Mouse (Mus musculus): ENCODE data around the gene Spock2. TPM values are rescaled to one million over a fixed set of nuclear protein-coding genes. Genes with fewer than 3 reads are reported as not detected.
"Not testable (repeated sequence)": the region's sequence is repeated elsewhere in the genome, so short reads cannot be mapped to it uniquely, and the experiment has no call there.

Spock2 gene
- total and polyA plus RNA-seq, 3 experiments: 0.10 to 0.13 TPM; not detected in 1

GRCm38 (mm10) chr10:60173035-60173434, 67.0 kb downstream of the Spock2 start:
- Histone ChIP-seq H3K79me2 (replicated peaks; ENCODE audit: control insufficient read depth, extremely low read depth, insufficient read depth, poor library complexity, severe bottlenecking) (no peaks in the 10 kb centered on the region), H3K4me3 (replicated peaks in 1 of 3; ENCODE audit: low read depth in 2 of 3, low read length in 2 of 3, poor library complexity in 1 of 3) (no peak overlapping the region), H3K9me3 (replicated peaks; ENCODE audit: low read length) (peaks cover 23% of the 10 kb centered on the region), H3K4me1 (ENCODE audit: control insufficient read depth in 1 of 2, insufficient read depth in 2 of 2) (peaks cover 28 to 39% of the 10 kb centered on the region in 2 experiments), H3K27ac (ENCODE audit: insufficient read depth, low read depth) (no peak overlapping the region), H3K27me3 (replicated peaks) (no peaks in the 10 kb centered on the region), H3K9ac (ENCODE audit: insufficient read depth, low read depth) (no peak overlapping the region), H3K36me3 (replicated peaks in 1 of 2; ENCODE audit: control insufficient read depth in 1 of 2, insufficient read depth in 1 of 2, low read length in 1 of 2) (peaks cover 0 to 2% of the 10 kb centered on the region in 2 experiments), H3K4me2 (ENCODE audit: insufficient read depth, low read depth, poor library complexity, severe bottlenecking) (no peak overlapping the region)
- no peak for DNase-seq (ENCODE audit: extremely low read depth)
- dilution Hi-C loops (cut with MboI; ENCODE audit: extremely low pct_ligation_motif_present, extremely low pct_unique_long_range_greater_than_20kb, low sequenced_read_pairs) (no loop called here), in situ Hi-C loops (cut with MboI; ENCODE audit: low pct_ligation_motif_present, low pct_unique_long_range_greater_than_20kb, low sequenced_read_pairs) (no loop called here)
- TF ChIP-seq JUND (conservative IDR thresholded peaks at IDR 0.05; ENCODE audit: low read depth, low read length) (no peak), HCFC1 (IDR thresholded peaks at IDR 0.05; ENCODE audit: low read depth, low read length) (no peak), POLR2AphosphoS2 (IDR thresholded peaks at IDR 0.05; ENCODE audit: low read depth, low read length) (no peak), PAX5 (IDR thresholded peaks at IDR 0.05; ENCODE audit: low read length) (no peak), SMC3 (IDR thresholded peaks at IDR 0.05; ENCODE audit: low read depth, low read length) (no peak), ZKSCAN1 (IDR thresholded peaks at IDR 0.05; ENCODE audit: borderline replicate concordance, low read depth, low read length) (no peak), MAX (IDR thresholded peaks at IDR 0.05; ENCODE audit: low read length) (no peak), SIN3A (IDR thresholded peaks at IDR 0.05; ENCODE audit: low read length) (no peak), CTCF (conservative IDR thresholded peaks at IDR 0.05 in 1 of 2, IDR thresholded peaks at IDR 0.05 in 1 of 2; ENCODE audit: low read depth in 2 of 2, low read length in 2 of 2) (no peak), UBTF (IDR thresholded peaks at IDR 0.05; ENCODE audit: low read depth, low read length) (no peak), BHLHE40 (IDR thresholded peaks at IDR 0.05; ENCODE audit: low read depth, low read length) (no peak), USF2 (conservative IDR thresholded peaks at IDR 0.05; ENCODE audit: low read depth, low read length) (no peak)

- DNase-seq (ENCODE audit: extremely low read depth): no peak
- Histone ChIP-seq H3K27ac (ENCODE audit: insufficient read depth, low read depth) (no peak overlapping the region), H3K27me3 (replicated peaks) (no peaks in the 10 kb centered on the region), H3K4me3 (replicated peaks in 1 of 3; ENCODE audit: low read depth in 2 of 3, low read length in 2 of 3, poor library complexity in 1 of 3) (no peak overlapping the region), H3K9me3 (replicated peaks; ENCODE audit: low read length) (peaks cover 23% of the 10 kb centered on the region), H3K79me2 (replicated peaks; ENCODE audit: control insufficient read depth, extremely low read depth, insufficient read depth, poor library complexity, severe bottlenecking) (no peaks in the 10 kb centered on the region), H3K4me1 (ENCODE audit: control insufficient read depth in 1 of 2, insufficient read depth in 2 of 2) (peaks cover 20 to 26% of the 10 kb centered on the region in 2 experiments), H3K36me3 (replicated peaks in 1 of 2; ENCODE audit: control insufficient read depth in 1 of 2, insufficient read depth in 1 of 2, low read length in 1 of 2) (peaks cover 0 to 2% of the 10 kb centered on the region in 2 experiments), H3K4me2 (ENCODE audit: insufficient read depth, low read depth, poor library complexity, severe bottlenecking) (no peak overlapping the region), H3K9ac (ENCODE audit: insufficient read depth, low read depth) (no peak overlapping the region)
- dilution Hi-C loops (cut with MboI; ENCODE audit: extremely low pct_ligation_motif_present, extremely low pct_unique_long_range_greater_than_20kb, low sequenced_read_pairs) (no loop called here), in situ Hi-C loops (cut with MboI; ENCODE audit: low pct_ligation_motif_present, low pct_unique_long_range_greater_than_20kb, low sequenced_read_pairs) (no loop called here)
- TF ChIP-seq SIN3A (IDR thresholded peaks at IDR 0.05; ENCODE audit: low read length): no peak
- TF ChIP-seq MXI1 (IDR thresholded peaks at IDR 0.05; ENCODE audit: low read depth, low read length): no peak
- TF ChIP-seq JUND (conservative IDR thresholded peaks at IDR 0.05; ENCODE audit: low read depth, low read length): no peak
- no peak for TF ChIP-seq ZC3H11A (IDR thresholded peaks at IDR 0.05; ENCODE audit: low read depth, low read length)
- no peak for TF ChIP-seq NELFE (IDR thresholded peaks at IDR 0.05; ENCODE audit: low read depth, low read length)
- TF ChIP-seq UBTF (IDR thresholded peaks at IDR 0.05; ENCODE audit: low read depth, low read length): no peak
These were observed 68.5 kb downstream of the Spock2 start for GRCm38 (mm10) chr10:60174506-60174905.

DNA sequence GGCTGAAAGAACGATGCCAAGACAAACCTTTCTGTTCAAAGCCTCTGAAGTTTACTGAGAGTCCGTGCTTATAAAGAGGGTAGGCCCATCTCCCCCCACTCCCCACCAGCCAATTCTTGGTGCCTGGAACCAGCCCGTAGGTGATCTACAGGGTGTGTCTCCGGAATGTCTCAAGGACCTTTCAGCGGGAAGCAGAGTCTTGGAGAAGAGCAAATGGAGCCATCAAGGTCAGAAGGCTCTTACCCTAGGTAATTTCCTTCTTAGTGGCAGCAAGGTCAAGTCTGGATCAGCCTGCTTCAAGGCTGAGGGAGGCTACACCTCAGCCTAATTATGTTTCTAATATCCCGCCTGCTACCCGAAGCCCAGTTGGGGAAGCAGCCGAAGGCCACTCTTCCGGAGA, 69.3 kb downstream of the Spock2 start:
- H3K9me3 ChIP-seq (replicated peaks; ENCODE audit: low read length): peaks cover 23% of the 10 kb centered on the region
- H3K4me3 ChIP-seq (replicated peaks in 1 of 3; ENCODE audit: low read depth in 2 of 3, low read length in 2 of 3, poor library complexity in 1 of 3); H3K27me3 ChIP-seq (replicated peaks); H3K4me2 ChIP-seq (ENCODE audit: insufficient read depth, low read depth, poor library complexity, severe bottlenecking); H3K27ac ChIP-seq (ENCODE audit: insufficient read depth, low read depth); H3K9ac ChIP-seq (ENCODE audit: insufficient read depth, low read depth); in situ Hi-C loops (cut with MboI; ENCODE audit: low pct_ligation_motif_present, low pct_unique_long_range_greater_than_20kb, low sequenced_read_pairs); H3K36me3 ChIP-seq (replicated peaks in 1 of 2; ENCODE audit: control insufficient read depth in 1 of 2, insufficient read depth in 1 of 2, low read length in 1 of 2); dilution Hi-C loops (cut with MboI; ENCODE audit: extremely low pct_ligation_motif_present, extremely low pct_unique_long_range_greater_than_20kb, low sequenced_read_pairs); DNase-seq (ENCODE audit: extremely low read depth); H3K79me2 ChIP-seq (replicated peaks; ENCODE audit: control insufficient read depth, extremely low read depth, insufficient read depth, poor library complexity, severe bottlenecking): not testable (repeated sequence)
- peaks cover 16 to 23% of the 10 kb centered on the region in 2 experiments for H3K4me1 ChIP-seq (ENCODE audit: control insufficient read depth in 1 of 2, insufficient read depth in 2 of 2)

Other genes starting within 250 kb of the Spock2 start
- gene Dnajb12, start 226.7 kb upstream of the Spock2 start, total RNA-seq (2012; rRNA removed): 17.0 and 21.5 TPM in 2 replicates
- 13.1 and 13.9 TPM in 2 replicates for gene Dnajb12, start 226.7 kb upstream of the Spock2 start, total RNA-seq (2014; rRNA removed)
- 30.3 and 35.9 TPM in 2 replicates for gene Dnajb12, start 226.7 kb upstream of the Spock2 start, polyA plus RNA-seq (2012; ENCODE audit: insufficient read length, low read depth)
- gene Ddit4, start 154.4 kb upstream of the Spock2 start, total RNA-seq (2012; rRNA removed): 45.7 and 136 TPM in 2 replicates
- 37.5 and 50.6 TPM in 2 replicates for gene Ddit4, start 154.4 kb upstream of the Spock2 start, total RNA-seq (2014; rRNA removed)
- gene Ddit4, start 154.4 kb upstream of the Spock2 start, polyA plus RNA-seq (2012; ENCODE audit: insufficient read length, low read depth): 38.9 and 39.5 TPM in 2 replicates
- 18.1 and 25.4 TPM in 2 replicates for gene Ascc1, start 103.4 kb upstream of the Spock2 start, total RNA-seq (2012; rRNA removed)
- gene Ascc1, start 103.4 kb upstream of the Spock2 start, total RNA-seq (2014; rRNA removed): 20.1 and 21.0 TPM in 2 replicates
- gene Ascc1, start 103.4 kb upstream of the Spock2 start, polyA plus RNA-seq (2012; ENCODE audit: insufficient read length, low read depth): 25.5 and 30.7 TPM in 2 replicates
- 66.4 and 67.6 TPM in 2 replicates for gene Anapc16, start 103.1 kb upstream of the Spock2 start, total RNA-seq (2012; rRNA removed)
- 64.9 and 65.3 TPM in 2 replicates for gene Anapc16, start 103.1 kb upstream of the Spock2 start, total RNA-seq (2014; rRNA removed)
- 43.9 and 50.8 TPM in 2 replicates for gene Anapc16, start 103.1 kb upstream of the Spock2 start, polyA plus RNA-seq (2012; ENCODE audit: insufficient read length, low read depth)
- gene Chst3, start 113.0 kb downstream of the Spock2 start, total RNA-seq (2012; rRNA removed): 4.4 and 5.2 TPM in 2 replicates
- gene Chst3, start 113.0 kb downstream of the Spock2 start, total RNA-seq (2014; rRNA removed): 7.4 and 7.5 TPM in 2 replicates
- 11.0 and 12.2 TPM in 2 replicates for gene Chst3, start 113.0 kb downstream of the Spock2 start, polyA plus RNA-seq (2012; ENCODE audit: insufficient read length, low read depth)
- gene Psap, start 171.4 kb downstream of the Spock2 start, total RNA-seq (2012; rRNA removed): 300 and 318 TPM in 2 replicates
- gene Psap, start 171.4 kb downstream of the Spock2 start, total RNA-seq (2014; rRNA removed): 223 and 251 TPM in 2 replicates
- 465 and 470 TPM in 2 replicates for gene Psap, start 171.4 kb downstream of the Spock2 start, polyA plus RNA-seq (2012; ENCODE audit: insufficient read length, low read depth)
- gene Vsir, start 240.6 kb downstream of the Spock2 start, total RNA-seq (2012; rRNA removed): 9.5 and 10.5 TPM in 2 replicates
- gene Vsir, start 240.6 kb downstream of the Spock2 start, total RNA-seq (2014; rRNA removed): 5.5 and 6.3 TPM in 2 replicates
- gene Vsir, start 240.6 kb downstream of the Spock2 start, polyA plus RNA-seq (2012; ENCODE audit: insufficient read length, low read depth): 3.6 and 4.7 TPM in 2 replicates

All from CH12.LX (cell line).